Mouse (Mus musculus): ENCODE results near the gene Zbtb20.

GRCm38 (mm10) chr16:43169273-43169905, 293.7 kb downstream of the Zbtb20 start:
- TF ChIP-seq CTCF (IDR thresholded peaks at IDR 0.05; ENCODE audit: low read depth) (no peak), EP300 (IDR thresholded peaks at IDR 0.05; ENCODE audit: low read depth) (no peak)

Data from heart, postnatal 0 days (tissue).